Mouse (Mus musculus) cerebellum, adult 2 months (tissue): ENCODE measurements around the gene Baz1a.

ENCODE experiments used
- CTCF ChIP-seq: fragments of 200-500 bp; IDR thresholded peaks from 2 replicates; pipeline ENCODE4 v1.5.1; 2011; ENCODE audit warnings: low read depth, mild to moderate bottlenecking, control low read depth, low read length, moderate library complexity, borderline replicate concordance; ENCODE audit not compliant: insufficient read depth
- POLR2A ChIP-seq: fragments of 200-500 bp; IDR thresholded peaks from 2 replicates; pipeline ENCODE4 v1.6.1; 2011; ENCODE audit warnings: low read length, control low read depth, borderline replicate concordance; ENCODE audit not compliant: insufficient read depth

DNA sequence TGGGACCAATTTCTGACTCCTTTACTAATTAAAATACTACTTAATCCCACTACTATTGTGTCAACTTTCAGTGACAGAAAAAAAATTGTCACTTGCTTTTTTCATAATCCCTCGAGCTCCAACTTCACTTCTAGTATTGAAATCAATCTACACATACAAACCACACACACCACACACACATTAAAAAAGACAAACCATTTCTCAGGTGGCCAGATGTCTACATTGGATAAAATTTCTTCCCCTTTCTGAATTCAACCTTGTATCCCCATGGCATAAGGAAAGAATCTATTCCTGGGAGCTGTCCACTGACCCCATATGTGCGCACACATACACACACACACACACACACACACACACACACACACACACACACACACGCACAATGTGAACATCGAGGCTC is 57.7 kb downstream of the Baz1a start:
- TF ChIP-seq POLR2A = no peak
- no peak for TF ChIP-seq CTCF
